Mouse (Mus musculus) cerebellum, postnatal 4 days (tissue): Measurements from ENCODE around the gene Olfr1417.

Source experiments
- DNase-seq, 2 experiments: peaks; one replicate each; pipeline ENCODE4 v3.0.0; 2022; ENCODE audit warnings: low spot score in 2 of 2, mixed read lengths in 1 of 2

Gene Olfr1417

GRCm38 (mm10) chr19:11810856-11811255 is 28.2 kb downstream of the Olfr1417 start:
- no peak for DNase-seq

- no peak for DNase-seq
Measured at GRCm38 (mm10) chr19:11810003-11810758, 28.8 kb downstream of the Olfr1417 start.

GRCm38 (mm10) chr19:11808452-11808851 is 30.6 kb downstream of the Olfr1417 start:
- no peak for DNase-seq

GRCm38 (mm10) chr19:11807822-11808221 is 31.2 kb downstream of the Olfr1417 start:
- DNase-seq = no peak

- no peak for DNase-seq
Measured at GRCm38 (mm10) chr19:11807251-11807650, 31.8 kb downstream of the Olfr1417 start.

GRCm38 (mm10) chr19:11804423-11804822 is 34.6 kb downstream of the Olfr1417 start:
- DNase-seq = no peak

- DNase-seq = no peak
Measured at GRCm38 (mm10) chr19:11800531-11801315, 38.3 kb downstream of the Olfr1417 start.

- DNase-seq = no peak
Measured at GRCm38 (mm10) chr19:11794447-11794846, 44.6 kb downstream of the Olfr1417 start.

GRCm38 (mm10) chr19:11793741-11794359 is 45.2 kb downstream of the Olfr1417 start:
- no peak for DNase-seq

- no peak for DNase-seq
Measured at GRCm38 (mm10) chr19:11791825-11792224, 47.2 kb downstream of the Olfr1417 start.

- no peak for DNase-seq
Measured at GRCm38 (mm10) chr19:11788876-11789275, 50.1 kb downstream of the Olfr1417 start.

GRCm38 (mm10) chr19:11787826-11788225 is 51.2 kb downstream of the Olfr1417 start:
- DNase-seq = no peak

- no peak for DNase-seq
Measured at GRCm38 (mm10) chr19:11785409-11786154, 53.4 kb downstream of the Olfr1417 start.

- peak; percentile 52 to 64 for DNase-seq
Measured at GRCm38 (mm10) chr19:11777191-11777865, 61.7 kb downstream of the Olfr1417 start.
